Mouse (Mus musculus): ENCODE data around the gene Xirp1. TPM values are rescaled to one million over a fixed set of nuclear protein-coding genes. Genes with fewer than 3 reads are reported as not detected.

Gene Xirp1
- polyA plus RNA-seq, 1 experiment from 2014 or later, result 0.14 TPM

DNA sequence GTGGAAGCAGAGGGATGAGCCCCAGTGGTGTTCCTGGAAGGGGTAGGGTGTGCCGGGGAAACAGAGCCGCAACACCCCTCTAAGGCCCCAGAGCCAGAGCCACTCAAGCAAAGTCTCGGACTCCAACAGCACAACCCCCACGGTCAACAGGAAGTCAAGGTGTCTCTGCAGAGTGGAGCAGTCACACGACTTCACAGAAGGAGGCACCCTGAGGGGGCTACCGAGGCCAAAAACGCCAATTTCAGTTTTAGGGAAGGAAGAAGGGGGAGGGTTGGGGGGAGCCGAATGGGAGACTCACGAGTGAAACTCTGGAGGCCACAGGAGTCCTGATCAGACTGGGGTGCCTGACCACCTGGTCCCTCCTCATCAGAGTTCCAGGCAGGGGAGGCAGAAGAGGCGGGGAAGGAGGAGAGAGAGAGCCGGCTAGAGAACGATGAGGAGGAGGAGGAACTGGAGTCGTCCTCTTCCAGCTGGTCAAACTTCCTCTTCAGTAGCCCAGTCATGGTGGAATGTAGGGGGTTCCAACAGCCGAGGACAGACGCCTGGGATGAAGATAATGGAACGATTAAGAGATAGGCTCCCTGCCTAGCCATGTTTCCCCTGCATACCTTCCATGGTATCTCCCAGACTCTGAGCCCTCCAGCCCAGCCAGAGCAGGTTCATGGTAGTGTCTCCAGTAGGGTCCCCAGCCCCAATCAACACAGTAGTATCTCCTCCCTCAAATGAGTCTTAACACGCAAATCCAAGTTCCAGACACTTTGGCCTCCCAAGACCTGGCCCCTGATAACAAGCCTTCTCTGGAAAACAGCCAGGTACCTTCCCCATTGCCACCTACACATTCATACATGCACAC, 46.5 kb downstream of the Xirp1 start:
- peaks cover 28% of the 10 kb centered on the region for H3K36me3 ChIP-seq
- no peaks in the 10 kb centered on the region for H3K9me3 ChIP-seq
- no peak overlapping the region for H3K4me3 ChIP-seq
- H3K4me2 ChIP-seq, result no peak overlapping the region
- no peaks in the 10 kb centered on the region for H3K27me3 ChIP-seq
- ATAC-seq (ENCODE audit: insufficient number of reproducible peaks, insufficient read depth, low FRiP score, low TSS enrichment, low read depth), result no peak
- H3K4me1 ChIP-seq, result peaks cover 48% of the 10 kb centered on the region
- H3K9ac ChIP-seq, result no peak overlapping the region
- no peak overlapping the region; the same call in 1 of the 2 replicates for H3K27ac ChIP-seq
- WGBS, result 49% methylated on average over 17 of the region's 17 CpGs

DNA sequence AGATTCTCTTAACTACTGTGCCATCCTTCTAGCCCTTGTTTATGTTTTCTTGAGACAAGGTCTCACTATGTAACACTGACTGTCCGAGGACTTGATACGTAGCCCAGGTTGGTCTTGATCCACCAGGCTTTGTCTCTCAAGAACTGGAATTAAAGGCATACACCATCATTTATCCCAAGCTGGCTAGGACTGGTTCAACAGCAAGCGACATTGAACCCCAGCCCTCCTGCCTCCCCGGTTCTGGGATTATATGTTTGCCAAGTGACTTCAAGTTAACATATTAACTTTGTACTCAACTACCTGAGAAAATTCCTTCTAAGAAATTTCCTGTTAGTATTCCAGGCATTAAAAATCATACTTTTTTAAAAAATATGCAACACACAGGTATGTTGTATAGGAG, 48.1 kb downstream of the Xirp1 start:
- H3K9me3 ChIP-seq, result no peaks in the 10 kb centered on the region
- 91% methylated on average over 4 of the region's 4 CpGs for WGBS
- no peak overlapping the region for H3K4me2 ChIP-seq
- ATAC-seq (ENCODE audit: insufficient number of reproducible peaks, insufficient read depth, low FRiP score, low TSS enrichment, low read depth), result no peak
- peaks cover 32% of the 10 kb centered on the region for H3K36me3 ChIP-seq
- no peak overlapping the region for H3K27ac ChIP-seq
- H3K4me1 ChIP-seq, result peaks cover 44% of the 10 kb centered on the region
- no peak overlapping the region for H3K4me3 ChIP-seq
- no peaks in the 10 kb centered on the region for H3K27me3 ChIP-seq
- H3K9ac ChIP-seq, result no peak overlapping the region

DNA sequence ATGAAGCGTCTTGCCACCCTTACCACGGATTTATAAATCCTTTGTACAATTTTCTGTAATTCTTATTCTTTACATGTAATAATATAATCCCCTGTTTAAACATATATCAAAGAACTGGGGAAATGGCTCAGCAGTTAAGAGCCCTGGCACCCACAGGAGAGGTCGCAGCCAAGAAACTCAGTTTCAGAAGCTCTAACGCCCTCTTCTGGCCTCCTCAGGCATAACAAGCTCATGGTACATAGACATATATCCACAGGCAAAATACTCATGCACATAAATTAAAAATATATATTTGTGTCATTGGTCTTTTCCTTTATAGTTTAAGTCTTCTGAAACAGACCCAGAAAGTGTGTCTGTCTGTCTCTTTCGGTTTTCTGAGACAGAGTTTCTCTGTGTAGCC, 48.8 kb downstream of the Xirp1 start:
- H3K9ac ChIP-seq, result no peak overlapping the region
- WGBS, result 80% methylated on average over 5 of the region's 5 CpGs
- H3K4me2 ChIP-seq, result no peak overlapping the region
- no peak overlapping the region for H3K27ac ChIP-seq
- H3K27me3 ChIP-seq, result no peaks in the 10 kb centered on the region
- H3K4me1 ChIP-seq, result peaks cover 40% of the 10 kb centered on the region
- H3K4me3 ChIP-seq, result no peak overlapping the region
- peaks cover 32% of the 10 kb centered on the region for H3K36me3 ChIP-seq
- H3K9me3 ChIP-seq, result no peaks in the 10 kb centered on the region
- ATAC-seq (ENCODE audit: insufficient number of reproducible peaks, insufficient read depth, low FRiP score, low TSS enrichment, low read depth), result no peak

DNA sequence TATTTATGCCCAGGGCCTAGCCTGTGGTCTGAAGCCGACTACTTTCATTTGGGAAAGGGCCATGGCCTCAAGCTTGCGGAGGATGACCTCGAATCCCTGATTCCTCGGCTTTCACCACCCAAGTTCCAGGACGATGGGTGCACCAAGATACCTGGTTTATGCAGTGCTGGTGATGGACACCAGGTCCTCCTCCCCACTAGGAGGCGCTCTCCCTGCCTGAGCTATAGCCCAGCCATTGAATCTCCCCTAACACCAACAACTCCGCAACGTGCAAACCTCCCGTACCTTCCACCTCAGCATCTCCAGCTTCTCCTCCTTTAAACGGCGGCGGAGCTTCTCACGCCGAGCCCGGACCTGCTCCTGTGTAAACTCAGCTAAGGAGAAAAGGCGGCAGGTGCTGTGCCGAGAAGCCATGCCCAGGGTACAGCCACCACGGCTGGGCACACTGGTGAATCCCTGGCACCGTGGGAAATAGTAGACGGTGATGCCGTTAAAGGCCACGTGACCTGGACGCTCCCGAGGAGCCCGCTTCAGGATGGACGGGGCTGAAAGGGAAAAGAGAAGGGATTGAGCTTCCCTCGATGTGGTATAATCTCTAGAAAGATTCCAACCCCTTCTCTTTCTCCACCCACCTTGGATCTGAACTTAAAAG, 49.4 kb downstream of the Xirp1 start:
- H3K4me1 ChIP-seq, result peaks cover 37% of the 10 kb centered on the region
- H3K36me3 ChIP-seq, result peaks cover 32% of the 10 kb centered on the region
- no peak overlapping the region for H3K4me3 ChIP-seq
- H3K27me3 ChIP-seq, result no peaks in the 10 kb centered on the region
- no peaks in the 10 kb centered on the region for H3K9me3 ChIP-seq
- no peak overlapping the region for H3K4me2 ChIP-seq
- 93% methylated on average over 27 of the region's 27 CpGs for WGBS
- no peak overlapping the region for H3K9ac ChIP-seq
- no peak overlapping the region for H3K27ac ChIP-seq
- no peak for ATAC-seq (ENCODE audit: insufficient number of reproducible peaks, insufficient read depth, low FRiP score, low TSS enrichment, low read depth)

DNA sequence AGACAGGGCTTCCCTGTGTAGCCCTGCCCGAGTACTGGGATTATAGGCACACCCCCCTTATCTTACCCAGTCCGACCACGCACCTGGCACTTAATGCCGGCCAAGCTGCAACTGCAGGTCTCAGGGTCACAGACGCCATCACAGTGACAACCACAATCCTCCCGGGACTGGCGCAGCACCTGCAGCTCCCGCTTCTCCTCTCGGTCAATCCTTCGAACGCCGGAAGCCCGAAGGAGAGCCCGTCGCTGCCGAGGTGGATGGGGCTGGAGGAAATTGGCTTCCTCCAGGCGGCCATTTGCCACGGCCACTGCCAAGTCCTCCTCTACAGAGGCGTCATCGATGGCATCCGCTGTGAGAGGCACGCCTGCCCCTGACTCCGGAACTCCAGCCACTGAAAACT, 50.1 kb downstream of the Xirp1 start:
- Histone ChIP-seq H3K36me3 (peaks cover 32% of the 10 kb centered on the region), H3K4me2 (no peak overlapping the region), H3K4me1 (peaks cover 30% of the 10 kb centered on the region), H3K27ac (no peak overlapping the region), H3K4me3 (no peak overlapping the region), H3K9ac (no peak overlapping the region), H3K27me3 (no peaks in the 10 kb centered on the region), H3K9me3 (no peaks in the 10 kb centered on the region)
- ATAC-seq (ENCODE audit: insufficient number of reproducible peaks, insufficient read depth, low FRiP score, low TSS enrichment, low read depth), result no peak
- WGBS, result 95% methylated on average over 23 of the region's 23 CpGs

DNA sequence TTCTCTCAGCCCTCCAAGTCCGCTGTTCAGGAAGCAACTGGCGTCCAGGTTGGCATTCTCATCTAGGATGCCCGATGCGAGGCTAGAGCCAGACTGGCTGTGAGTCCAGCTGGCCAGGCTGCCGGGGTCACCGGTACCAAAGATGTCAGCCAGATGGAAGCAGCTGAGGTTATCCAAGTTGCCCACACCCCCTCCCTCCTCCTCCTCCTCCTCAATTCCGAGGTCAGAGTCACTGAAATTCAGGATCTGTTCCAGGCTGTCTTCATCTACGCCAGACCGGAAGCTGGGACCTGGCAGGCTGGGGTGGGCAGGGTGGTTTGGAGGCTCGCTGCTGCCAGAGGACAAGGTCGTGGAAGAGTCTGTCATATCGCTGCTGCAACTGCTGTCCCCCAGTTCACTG, 50.8 kb downstream of the Xirp1 start:
- H3K4me1 ChIP-seq, result peaks cover 23% of the 10 kb centered on the region
- H3K4me3 ChIP-seq, result no peak overlapping the region
- H3K4me2 ChIP-seq, result no peak overlapping the region
- peaks cover 32% of the 10 kb centered on the region for H3K36me3 ChIP-seq
- 87% methylated on average over 12 of the region's 12 CpGs for WGBS
- H3K9me3 ChIP-seq, result no peaks in the 10 kb centered on the region
- H3K27me3 ChIP-seq, result no peaks in the 10 kb centered on the region
- H3K9ac ChIP-seq, result no peak overlapping the region
- ATAC-seq (ENCODE audit: insufficient number of reproducible peaks, insufficient read depth, low FRiP score, low TSS enrichment, low read depth), result no peak
- H3K27ac ChIP-seq, result no peak overlapping the region

DNA sequence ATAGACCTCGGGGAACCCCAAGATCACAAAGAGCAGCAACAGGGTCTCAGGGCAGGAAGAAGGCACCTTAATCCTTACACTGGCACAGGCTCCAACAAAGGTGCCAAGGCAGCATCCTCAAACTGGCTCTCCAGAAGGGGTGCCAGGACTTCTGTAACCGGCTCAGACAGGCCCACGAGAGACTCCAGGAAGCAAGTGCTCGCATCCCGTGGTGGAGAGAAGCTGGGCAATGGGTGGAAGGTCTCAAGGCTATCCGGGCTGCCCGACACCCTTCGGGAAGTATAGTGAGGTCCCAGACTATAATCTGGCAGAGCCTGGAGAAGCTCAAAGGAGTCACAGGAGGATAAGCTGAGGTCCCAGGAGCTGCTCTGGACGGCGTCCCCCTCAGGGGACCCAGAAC, 51.2 kb downstream of the Xirp1 start:
- WGBS, result 95% methylated on average over 10 of the region's 10 CpGs
- ATAC-seq (ENCODE audit: insufficient number of reproducible peaks, insufficient read depth, low FRiP score, low TSS enrichment, low read depth), result no peak
- Histone ChIP-seq H3K4me1 (peaks cover 19% of the 10 kb centered on the region), H3K9ac (no peak overlapping the region), H3K4me3 (no peak overlapping the region), H3K4me2 (no peak overlapping the region), H3K27me3 (no peaks in the 10 kb centered on the region), H3K36me3 (peaks cover 32% of the 10 kb centered on the region), H3K9me3 (no peaks in the 10 kb centered on the region), H3K27ac (no peak overlapping the region)

DNA sequence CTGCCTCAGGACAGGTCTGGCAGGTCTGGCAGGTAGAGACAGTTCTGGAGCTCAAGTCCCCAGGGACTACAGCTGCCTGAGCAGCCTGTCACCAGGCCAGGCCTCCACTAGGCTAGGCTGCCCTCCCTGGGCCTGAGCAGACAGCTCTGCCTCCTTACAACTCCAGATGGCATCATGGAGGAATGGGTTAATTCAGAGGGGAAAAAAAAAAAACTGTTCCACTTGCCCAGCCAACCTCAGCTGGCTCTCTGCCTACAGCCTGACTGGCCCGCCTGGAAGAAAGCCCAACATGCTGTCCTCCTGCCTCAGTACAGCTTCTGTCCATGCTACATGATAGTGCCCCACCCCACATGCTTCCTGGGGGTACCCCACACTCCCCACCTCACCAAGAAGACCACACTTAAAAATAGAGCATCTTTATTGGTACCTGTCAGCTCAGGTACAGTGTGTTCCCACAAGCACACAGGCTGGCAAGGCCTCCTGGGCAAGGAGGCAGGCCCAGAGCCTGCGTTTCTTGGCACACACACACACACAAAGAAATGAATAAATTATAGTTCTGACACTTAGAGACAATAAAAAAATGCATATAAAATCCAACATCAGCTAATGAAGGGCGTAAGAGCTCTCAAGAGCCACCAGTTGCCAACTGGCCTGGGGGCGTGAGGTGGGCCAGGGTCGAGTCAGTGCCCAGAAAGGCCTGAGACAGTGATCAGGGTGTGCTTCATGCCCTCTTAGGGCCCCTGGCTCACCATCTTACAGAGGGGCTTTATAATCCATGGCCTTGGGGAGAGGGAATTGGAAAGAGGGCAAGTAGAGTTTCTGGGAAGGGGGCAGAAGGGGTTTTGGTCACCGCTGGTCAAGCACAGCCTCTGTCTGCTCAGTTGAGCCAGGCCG, 52.4 kb downstream of the Xirp1 start:
- 0 out of 2 replicates have a peak overlapping the region, but pooled peaks have one; percentile 22 for H3K9ac ChIP-seq
- H3K4me1 ChIP-seq, result peaks cover 12% of the 10 kb centered on the region
- no peaks in the 10 kb centered on the region for H3K27me3 ChIP-seq
- no peak overlapping the region for H3K4me2 ChIP-seq
- no peak for ATAC-seq (ENCODE audit: insufficient number of reproducible peaks, insufficient read depth, low FRiP score, low TSS enrichment, low read depth)
- H3K27ac ChIP-seq, result peak overlapping the region; percentile 5; the same call in 1 of the 2 replicates
- H3K9me3 ChIP-seq, result no peaks in the 10 kb centered on the region
- 80% methylated on average over 7 of the region's 7 CpGs for WGBS
- peaks cover 32% of the 10 kb centered on the region for H3K36me3 ChIP-seq
- H3K4me3 ChIP-seq, result no peak overlapping the region

DNA sequence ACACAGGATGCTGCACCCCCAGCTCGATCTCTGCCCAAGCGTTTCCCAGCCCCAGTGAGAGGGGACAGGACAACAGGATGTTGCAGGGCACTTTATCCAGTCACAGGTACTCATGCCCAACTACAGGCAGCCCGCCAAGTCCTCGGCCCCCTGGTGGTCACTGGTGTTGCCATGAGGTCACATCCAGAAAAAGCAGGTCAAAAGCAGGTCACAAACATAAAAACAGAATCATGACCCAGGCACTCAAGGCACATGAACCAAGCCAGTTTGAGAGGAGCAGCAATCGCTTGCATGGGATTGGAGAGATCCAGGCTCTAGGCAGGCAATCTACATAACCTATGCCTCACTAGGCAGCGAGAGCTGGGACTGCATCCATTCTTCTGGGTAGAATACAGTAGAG, 53.2 kb downstream of the Xirp1 start:
- H3K27ac ChIP-seq, result no peak overlapping the region; the same call in 1 of the 2 replicates
- no peak overlapping the region for H3K4me2 ChIP-seq
- WGBS, result 50% methylated on average over 6 of the region's 6 CpGs
- no peak overlapping the region for H3K4me3 ChIP-seq
- no peaks in the 10 kb centered on the region for H3K9me3 ChIP-seq
- H3K9ac ChIP-seq, result no peak overlapping the region
- no peak for ATAC-seq (ENCODE audit: insufficient number of reproducible peaks, insufficient read depth, low FRiP score, low TSS enrichment, low read depth)
- H3K27me3 ChIP-seq, result no peaks in the 10 kb centered on the region
- H3K4me1 ChIP-seq, result peaks cover 12% of the 10 kb centered on the region
- peaks cover 32% of the 10 kb centered on the region for H3K36me3 ChIP-seq

DNA sequence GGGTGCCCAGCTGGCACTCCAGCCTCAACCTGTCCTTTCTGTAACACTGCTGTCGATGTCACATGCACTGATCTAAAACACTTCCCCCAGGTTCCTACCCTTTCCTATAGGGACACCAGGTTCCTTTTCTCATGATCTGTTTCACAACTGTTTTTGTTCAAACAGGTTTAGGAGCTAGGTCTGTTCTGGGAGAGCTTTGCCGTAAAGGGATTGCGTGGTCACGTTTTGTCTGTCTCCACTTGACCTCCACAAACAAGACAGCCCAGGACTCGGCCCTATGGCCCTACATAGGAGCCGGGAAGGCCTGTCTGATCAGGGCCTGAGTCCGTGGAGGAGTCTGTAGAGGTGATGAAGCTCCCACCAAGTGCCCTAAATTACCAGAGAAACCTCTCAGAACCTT, 53.6 kb downstream of the Xirp1 start:
- no peak overlapping the region for H3K27ac ChIP-seq
- no peak overlapping the region for H3K4me3 ChIP-seq
- peaks cover 32% of the 10 kb centered on the region for H3K36me3 ChIP-seq
- ATAC-seq (ENCODE audit: insufficient number of reproducible peaks, insufficient read depth, low FRiP score, low TSS enrichment, low read depth), result no peak
- H3K4me2 ChIP-seq, result no peak overlapping the region
- no peak overlapping the region for H3K9ac ChIP-seq
- H3K9me3 ChIP-seq, result no peaks in the 10 kb centered on the region
- no peaks in the 10 kb centered on the region for H3K27me3 ChIP-seq
- WGBS, result 83% methylated on average over 7 of the region's 7 CpGs
- peaks cover 12% of the 10 kb centered on the region for H3K4me1 ChIP-seq

DNA sequence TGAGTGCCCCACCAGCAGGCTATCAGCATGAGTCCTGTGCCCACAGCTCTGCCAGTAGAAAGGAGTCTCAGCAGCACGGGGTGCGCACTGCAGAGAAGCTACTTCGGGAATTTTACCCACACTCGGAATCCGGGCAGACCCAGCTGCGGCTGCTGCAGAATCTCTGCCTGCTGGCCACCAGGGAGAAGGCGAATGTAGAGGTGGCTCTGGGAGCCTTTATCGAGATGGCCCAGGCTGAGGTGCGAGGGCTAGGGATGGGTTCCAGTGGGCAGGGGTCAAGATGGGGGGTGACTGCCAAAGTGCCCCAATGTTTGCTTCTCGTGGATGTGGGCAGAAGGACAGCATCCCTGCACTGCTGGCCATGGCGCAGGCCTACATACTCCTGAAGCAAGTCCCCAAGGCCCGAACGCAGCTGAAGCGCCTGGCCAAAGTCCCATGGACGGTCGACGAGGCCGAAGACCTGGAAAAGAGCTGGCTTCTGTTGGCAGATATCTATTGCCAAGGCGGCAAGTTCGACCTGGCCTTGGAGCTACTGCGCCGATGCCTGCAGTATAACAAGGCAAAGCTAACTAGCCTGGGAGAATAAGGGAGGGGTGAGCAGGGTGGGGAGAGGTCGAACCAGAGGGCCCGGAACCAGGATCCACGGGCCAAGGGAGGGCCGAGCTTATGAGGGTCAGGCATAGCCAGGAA, 57.0 kb downstream of the Xirp1 start:
- H3K9ac ChIP-seq, result no peak overlapping the region
- no peak overlapping the region for H3K4me2 ChIP-seq
- no peak overlapping the region for H3K27ac ChIP-seq
- no peaks in the 10 kb centered on the region for H3K9me3 ChIP-seq
- peaks cover 23% of the 10 kb centered on the region for H3K4me1 ChIP-seq
- H3K4me3 ChIP-seq, result no peak overlapping the region
- H3K27me3 ChIP-seq, result no peaks in the 10 kb centered on the region
- H3K36me3 ChIP-seq, result 0 out of 2 replicates have a peak, but pooled peaks cover 2% of the 10 kb centered on the region
- 89% methylated on average over 26 of the region's 26 CpGs for WGBS
- ATAC-seq (ENCODE audit: insufficient number of reproducible peaks, insufficient read depth, low FRiP score, low TSS enrichment, low read depth), result no peak

Measured in embryonic facial prominence, embryonic 13.5 days (tissue).